Mouse (Mus musculus): ENCODE results near the gene Adamts2. TPM values are rescaled to one million over a fixed set of nuclear protein-coding genes. Genes with fewer than 3 reads are reported as not detected.

Gene Adamts2
- total and polyA plus RNA-seq, 3 experiments, result not detected

- DNase-seq (ENCODE audit: extremely low read depth), result peak; percentile 45
- dilution Hi-C loops (cut with MboI; ENCODE audit: extremely low pct_ligation_motif_present, extremely low pct_unique_long_range_greater_than_20kb, low sequenced_read_pairs) (no loop called here), in situ Hi-C loops (cut with MboI; ENCODE audit: low pct_ligation_motif_present, low pct_unique_long_range_greater_than_20kb, low sequenced_read_pairs) (no loop called here)
- Histone ChIP-seq H3K9ac (ENCODE audit: insufficient read depth, low read depth) (no peak overlapping the region), H3K27ac (ENCODE audit: insufficient read depth, low read depth) (no peak overlapping the region), H3K4me3 (replicated peaks in 1 of 3; ENCODE audit: low read depth in 2 of 3, low read length in 2 of 3, poor library complexity in 1 of 3) (no peak overlapping the region), H3K9me3 (replicated peaks; ENCODE audit: low read length) (peaks cover 10% of the 10 kb centered on the region), H3K4me1 (ENCODE audit: control insufficient read depth in 1 of 2, insufficient read depth in 2 of 2) (no peaks in the 10 kb centered on the region), H3K4me2 (ENCODE audit: insufficient read depth, low read depth, poor library complexity, severe bottlenecking) (no peak overlapping the region), H3K79me2 (replicated peaks; ENCODE audit: control insufficient read depth, extremely low read depth, insufficient read depth, poor library complexity, severe bottlenecking) (no peaks in the 10 kb centered on the region), H3K36me3 (replicated peaks in 1 of 2; ENCODE audit: control insufficient read depth in 1 of 2, insufficient read depth in 1 of 2, low read length in 1 of 2) (no peaks in the 10 kb centered on the region), H3K27me3 (replicated peaks) (peaks cover 65% of the 10 kb centered on the region)
- TF ChIP-seq E2F4 (IDR thresholded peaks at IDR 0.05; ENCODE audit: insufficient replicate concordance, low read depth, low read length) (no peak), CTCF (conservative IDR thresholded peaks at IDR 0.05 in 1 of 2, IDR thresholded peaks at IDR 0.05 in 1 of 2; ENCODE audit: low read depth in 2 of 2, low read length in 2 of 2) (peak; percentile 72 to 93), POLR2A (IDR thresholded peaks at IDR 0.05; ENCODE audit: low read depth, low read length) (no peak), MXI1 (IDR thresholded peaks at IDR 0.05; ENCODE audit: low read depth, low read length) (no peak), RCOR1 (conservative IDR thresholded peaks at IDR 0.05; ENCODE audit: low read depth, low read length) (no peak), SIN3A (IDR thresholded peaks at IDR 0.05; ENCODE audit: low read length) (no peak), MAX (IDR thresholded peaks at IDR 0.05; ENCODE audit: low read length) (0 out of 2 replicates have a peak, but pooled peaks have one; percentile 21), IRF4 (IDR thresholded peaks at IDR 0.05; ENCODE audit: low read depth, low read length) (no peak), PAX5 (IDR thresholded peaks at IDR 0.05; ENCODE audit: low read length) (no peak), JUN (IDR thresholded peaks at IDR 0.05; ENCODE audit: insufficient read depth, low read depth, low read length) (no peak)
Measured at GRCm38 (mm10) chr11:50587787-50588186, 14.1 kb upstream of the Adamts2 start.

- in situ Hi-C loops (cut with MboI; ENCODE audit: low pct_ligation_motif_present, low pct_unique_long_range_greater_than_20kb, low sequenced_read_pairs) (no loop called here), dilution Hi-C loops (cut with MboI; ENCODE audit: extremely low pct_ligation_motif_present, extremely low pct_unique_long_range_greater_than_20kb, low sequenced_read_pairs) (no loop called here)
- Histone ChIP-seq H3K79me2 (replicated peaks; ENCODE audit: control insufficient read depth, extremely low read depth, insufficient read depth, poor library complexity, severe bottlenecking) (no peaks in the 10 kb centered on the region), H3K9me3 (replicated peaks; ENCODE audit: low read length) (peaks cover 10% of the 10 kb centered on the region), H3K4me2 (ENCODE audit: insufficient read depth, low read depth, poor library complexity, severe bottlenecking) (no peak overlapping the region), H3K4me3 (replicated peaks in 1 of 3; ENCODE audit: low read depth in 2 of 3, low read length in 2 of 3, poor library complexity in 1 of 3) (no peak overlapping the region), H3K27me3 (replicated peaks) (peaks cover 67% of the 10 kb centered on the region), H3K36me3 (replicated peaks in 1 of 2; ENCODE audit: control insufficient read depth in 1 of 2, insufficient read depth in 1 of 2, low read length in 1 of 2) (no peaks in the 10 kb centered on the region), H3K27ac (ENCODE audit: insufficient read depth, low read depth) (no peak overlapping the region), H3K9ac (ENCODE audit: insufficient read depth, low read depth) (no peak overlapping the region), H3K4me1 (ENCODE audit: control insufficient read depth in 1 of 2, insufficient read depth in 2 of 2) (no peaks in the 10 kb centered on the region)
- DNase-seq (ENCODE audit: extremely low read depth), result peak; percentile 25
- TF ChIP-seq UBTF (IDR thresholded peaks at IDR 0.05; ENCODE audit: low read depth, low read length) (no peak), E2F4 (IDR thresholded peaks at IDR 0.05; ENCODE audit: insufficient replicate concordance, low read depth, low read length) (no peak), MEF2A (IDR thresholded peaks at IDR 0.05; ENCODE audit: borderline replicate concordance, low read depth, low read length) (no peak), CTCF (conservative IDR thresholded peaks at IDR 0.05 in 1 of 2, IDR thresholded peaks at IDR 0.05 in 1 of 2; ENCODE audit: low read depth in 2 of 2, low read length in 2 of 2) (peak; percentile 72 to 90), NRF1 (IDR thresholded peaks at IDR 0.05; ENCODE audit: low read depth, low read length) (no peak), MYC (IDR thresholded peaks at IDR 0.05; ENCODE audit: low read depth, low read length) (no peak), JUND (conservative IDR thresholded peaks at IDR 0.05; ENCODE audit: low read depth, low read length) (no peak), ZNF384 (IDR thresholded peaks at IDR 0.05; ENCODE audit: low read depth, low read length) (no peak), BHLHE40 (IDR thresholded peaks at IDR 0.05; ENCODE audit: low read depth, low read length) (no peak)
Measured at GRCm38 (mm10) chr11:50589060-50589459, 12.8 kb upstream of the Adamts2 start.

All from CH12.LX (cell line).